Mouse (Mus musculus) embryonic facial prominence, embryonic 12.5 days (tissue): ENCODE data around the gene Rpl9-ps1. TPM values are rescaled to one million over a fixed set of nuclear protein-coding genes. Genes with fewer than 3 reads are reported as not detected.

Experiments
- ATAC-seq: fragments of 200-750 bp; cut with Nextera tagmentation; 2 replicates; pipeline ENCODE4 v1.8.0; 2017; ENCODE audit not compliant: insufficient number of reproducible peaks, insufficient read depth, low FRiP score, low TSS enrichment
- H3K27ac ChIP-seq: fragments of 300-500 bp; sonication (generic); 2 replicates; pipeline ENCODE4 v1.5.1; 2016; ENCODE audit warnings: mild to moderate bottlenecking
- H3K27me3 ChIP-seq: fragments of 300-500 bp; sonication (generic); 2 replicates; pipeline ENCODE4 v1.6.1; 2016; ENCODE audit warnings: mild to moderate bottlenecking, moderate library complexity
- H3K36me3 ChIP-seq: fragments of 300-500 bp; sonication (generic); 2 replicates; pipeline ENCODE4 v1.6.1; 2016; ENCODE audit warnings: mild to moderate bottlenecking
- H3K4me1 ChIP-seq: fragments of 300-500 bp; sonication (generic); 2 replicates; pipeline ENCODE4 v1.6.1; 2016
- H3K4me2 ChIP-seq: fragments of 300-500 bp; sonication (generic); replicated peaks from 2 replicates; pipeline ENCODE4 v1.6.1; 2016; ENCODE audit warnings: mild to moderate bottlenecking, moderate library complexity
- H3K4me3 ChIP-seq: fragments of 300-500 bp; sonication (generic); 2 replicates; pipeline ENCODE4 v1.5.1; 2016; ENCODE audit warnings: mild to moderate bottlenecking
- H3K9ac ChIP-seq: fragments of 300-500 bp; sonication (generic); 2 replicates; pipeline ENCODE4 v1.6.1; 2016; ENCODE audit warnings: mild to moderate bottlenecking, moderate library complexity
- H3K9me3 ChIP-seq: fragments of 300-500 bp; sonication (generic); 2 replicates; pipeline ENCODE4 v1.6.1; 2016; ENCODE audit warnings: mild to moderate bottlenecking, moderate library complexity
- WGBS: fragments of 180-500 bp; shearing (Covaris S2); methylation state at CpG from one replicate; pipeline ENCODE4 v1.1.7; 2016; 5-methylcytosine and 5-hydroxymethylcytosine counted together
- polyA plus RNA-seq: library from polyadenylated mRNA; unstranded; fragments of >200 nt; fragmentation: Nextera tagmentation; extraction: Ambion mirVana; gene quantifications from 2 replicates; pipeline ENCODE4 v1.2.1, GENCODE M21; 2016

Gene Rpl9-ps1
- polyA plus RNA-seq, 1 experiment from 2014 or later: not detected

GRCm38 (mm10) chr11:83618238-83618637, 27.2 kb downstream of the Rpl9-ps1 start:
- no peak for ATAC-seq
- no peaks in the 10 kb centered on the region for H3K27me3 ChIP-seq
- H3K4me2 ChIP-seq: no peak overlapping the region
- 80% methylated on average over 4 of the region's 5 CpGs for WGBS
- H3K27ac ChIP-seq: no peak overlapping the region
- no peaks in the 10 kb centered on the region for H3K9me3 ChIP-seq
- H3K4me1 ChIP-seq: no peaks in the 10 kb centered on the region
- H3K36me3 ChIP-seq: no peaks in the 10 kb centered on the region
- H3K4me3 ChIP-seq: no peak overlapping the region
- H3K9ac ChIP-seq: no peak overlapping the region

GRCm38 (mm10) chr11:83616586-83616985, 28.8 kb downstream of the Rpl9-ps1 start:
- H3K27me3 ChIP-seq: no peaks in the 10 kb centered on the region
- no peak overlapping the region for H3K27ac ChIP-seq
- H3K4me1 ChIP-seq: no peaks in the 10 kb centered on the region
- H3K36me3 ChIP-seq: no peaks in the 10 kb centered on the region
- no peaks in the 10 kb centered on the region for H3K9me3 ChIP-seq
- no peak for ATAC-seq
- 97% methylated on average over 1 of the region's 1 CpGs for WGBS
- no peak overlapping the region for H3K9ac ChIP-seq
- H3K4me2 ChIP-seq: no peak overlapping the region
- no peak overlapping the region for H3K4me3 ChIP-seq

- H3K36me3 ChIP-seq: no peaks in the 10 kb centered on the region
- H3K9me3 ChIP-seq: no peaks in the 10 kb centered on the region
- H3K4me3 ChIP-seq: no peak overlapping the region
- H3K27me3 ChIP-seq: no peaks in the 10 kb centered on the region
- no peak for ATAC-seq
- no peak overlapping the region for H3K27ac ChIP-seq
- WGBS: 83% methylated on average over 2 of the region's 2 CpGs
- no peak overlapping the region for H3K4me2 ChIP-seq
- no peak overlapping the region for H3K9ac ChIP-seq
- no peaks in the 10 kb centered on the region for H3K4me1 ChIP-seq
Measured at GRCm38 (mm10) chr11:83610900-83611299, 34.5 kb downstream of the Rpl9-ps1 start.

- H3K4me3 ChIP-seq: no peak overlapping the region
- no peak overlapping the region for H3K9ac ChIP-seq
- H3K27ac ChIP-seq: no peak overlapping the region
- no peak overlapping the region for H3K4me2 ChIP-seq
- no peaks in the 10 kb centered on the region for H3K36me3 ChIP-seq
- H3K4me1 ChIP-seq: no peaks in the 10 kb centered on the region
- H3K27me3 ChIP-seq: no peaks in the 10 kb centered on the region
- no peak for ATAC-seq
- 48% methylated on average over 1 of the region's 1 CpGs for WGBS
- H3K9me3 ChIP-seq: no peaks in the 10 kb centered on the region
Measured at GRCm38 (mm10) chr11:83606396-83606795, 39.0 kb downstream of the Rpl9-ps1 start.

GRCm38 (mm10) chr11:83605535-83605934, 39.9 kb downstream of the Rpl9-ps1 start:
- Histone ChIP-seq H3K27me3 (no peaks in the 10 kb centered on the region), H3K4me1 (no peaks in the 10 kb centered on the region), H3K27ac (no peak overlapping the region), H3K36me3 (no peaks in the 10 kb centered on the region), H3K4me3 (no peak overlapping the region), H3K9ac (no peak overlapping the region), H3K4me2 (no peak overlapping the region), H3K9me3 (no peaks in the 10 kb centered on the region)
- 92% methylated on average over 3 of the region's 3 CpGs for WGBS
- ATAC-seq: no peak

GRCm38 (mm10) chr11:83604698-83605097, 40.7 kb downstream of the Rpl9-ps1 start:
- Histone ChIP-seq H3K4me3 (no peak overlapping the region), H3K36me3 (no peaks in the 10 kb centered on the region), H3K4me2 (no peak overlapping the region), H3K9me3 (no peaks in the 10 kb centered on the region), H3K27me3 (no peaks in the 10 kb centered on the region), H3K4me1 (no peaks in the 10 kb centered on the region), H3K9ac (no peak overlapping the region), H3K27ac (no peak overlapping the region)
- 86% methylated on average over 4 of the region's 4 CpGs for WGBS
- no peak for ATAC-seq

- Histone ChIP-seq H3K4me2 (no peak overlapping the region), H3K9me3 (no peaks in the 10 kb centered on the region), H3K36me3 (no peaks in the 10 kb centered on the region), H3K27ac (no peak overlapping the region), H3K4me1 (no peaks in the 10 kb centered on the region), H3K9ac (no peak overlapping the region), H3K4me3 (no peak overlapping the region), H3K27me3 (no peaks in the 10 kb centered on the region)
- ATAC-seq: no peak
- WGBS: 98% methylated on average over 3 of the region's 3 CpGs
Measured at GRCm38 (mm10) chr11:83603399-83603798, 42.0 kb downstream of the Rpl9-ps1 start.

GRCm38 (mm10) chr11:83600576-83600975, 44.8 kb downstream of the Rpl9-ps1 start:
- no peaks in the 10 kb centered on the region for H3K4me1 ChIP-seq
- H3K4me2 ChIP-seq: no peak overlapping the region
- H3K9ac ChIP-seq: no peak overlapping the region
- no peaks in the 10 kb centered on the region for H3K9me3 ChIP-seq
- H3K27me3 ChIP-seq: no peaks in the 10 kb centered on the region
- no peak overlapping the region for H3K27ac ChIP-seq
- H3K4me3 ChIP-seq: no peak overlapping the region
- no peak for ATAC-seq
- H3K36me3 ChIP-seq: no peaks in the 10 kb centered on the region
- WGBS: 82% methylated on average over 2 of the region's 2 CpGs

- Histone ChIP-seq H3K4me3 (no peak overlapping the region), H3K27me3 (no peaks in the 10 kb centered on the region), H3K4me1 (no peaks in the 10 kb centered on the region), H3K27ac (no peak overlapping the region), H3K9ac (no peak overlapping the region), H3K36me3 (no peaks in the 10 kb centered on the region), H3K4me2 (no peak overlapping the region), H3K9me3 (no peaks in the 10 kb centered on the region)
- ATAC-seq: no peak
- WGBS: 90% methylated on average over 3 of the region's 3 CpGs
Measured at GRCm38 (mm10) chr11:83598991-83599390, 46.4 kb downstream of the Rpl9-ps1 start.

- 74% methylated on average over 3 of the region's 3 CpGs for WGBS
- H3K27ac ChIP-seq: no peak overlapping the region
- no peak for ATAC-seq
Measured at GRCm38 (mm10) chr11:83598207-83598837, 47.1 kb downstream of the Rpl9-ps1 start.

GRCm38 (mm10) chr11:83597796-83598195, 47.6 kb downstream of the Rpl9-ps1 start:
- Histone ChIP-seq H3K27me3 (no peaks in the 10 kb centered on the region), H3K4me1 (no peaks in the 10 kb centered on the region), H3K4me3 (no peak overlapping the region), H3K36me3 (no peaks in the 10 kb centered on the region), H3K9me3 (no peaks in the 10 kb centered on the region), H3K27ac (0 out of 2 replicates have a peak overlapping the region, but pooled peaks have one; percentile 26), H3K9ac (no peak overlapping the region), H3K4me2 (no peak overlapping the region)
- ATAC-seq: no peak
- WGBS: 85% methylated on average over 7 of the region's 7 CpGs

More at GRCm38 (mm10) chr11:83598207-83598837, 47.1 kb downstream of the Rpl9-ps1 start:
- H3K4me3 ChIP-seq: no peak overlapping the region
- no peaks in the 10 kb centered on the region for H3K27me3 ChIP-seq
- H3K9me3 ChIP-seq: no peaks in the 10 kb centered on the region
- no peak overlapping the region for H3K9ac ChIP-seq
- no peaks in the 10 kb centered on the region for H3K36me3 ChIP-seq
- H3K4me2 ChIP-seq: no peak overlapping the region
- no peaks in the 10 kb centered on the region for H3K4me1 ChIP-seq

- Histone ChIP-seq H3K4me3 (no peak overlapping the region), H3K36me3 (no peaks in the 10 kb centered on the region), H3K27me3 (no peaks in the 10 kb centered on the region), H3K9me3 (no peaks in the 10 kb centered on the region), H3K27ac (no peak overlapping the region), H3K4me1 (no peaks in the 10 kb centered on the region), H3K4me2 (no peak overlapping the region), H3K9ac (no peak overlapping the region)
- ATAC-seq: no peak
- 73% methylated on average over 7 of the region's 7 CpGs for WGBS
Measured at GRCm38 (mm10) chr11:83595669-83596455, 49.6 kb downstream of the Rpl9-ps1 start.
